Mouse (Mus musculus): ENCODE results near the gene Rasa3. TPM values are rescaled to one million over a fixed set of nuclear protein-coding genes. Genes with fewer than 3 reads are reported as not detected.
A peak's percentile ranks its signal among the peaks of the same experiment; 100 is the strongest.

Gene Rasa3
- polyA plus RNA-seq, 1 experiment from 2014 or later: 23.0 TPM

GRCm38 (mm10) chr8:13540122-13540521 lies 137.3 kb downstream of the Rasa3 start:
- Histone ChIP-seq H3K4me2 (replicated peaks; ENCODE audit: low read depth, low read length) (no peak overlapping the region), H3K4me3 (ENCODE audit: low read depth, low read length) (no peak overlapping the region), H3K9me3 (ENCODE audit: control insufficient read depth, low read depth, low read length) (no peaks in the 10 kb centered on the region), H3K27me3 (ENCODE audit: control insufficient read depth, insufficient read depth, low read length) (no peaks in the 10 kb centered on the region), H3K27ac (ENCODE audit: low read length) (no peak overlapping the region), H3K9ac (replicated peaks; ENCODE audit: low read depth, low read length) (no peak overlapping the region), H3K36me3 (ENCODE audit: control insufficient read depth, insufficient read depth, low read length) (no peaks in the 10 kb centered on the region), H3K4me1 (ENCODE audit: control insufficient read depth, insufficient read depth, low read length) (no peaks in the 10 kb centered on the region)
- no peak for ATAC-seq (ENCODE audit: insufficient number of reproducible peaks, insufficient read depth, low FRiP score, low read depth)
- 84% methylated on average over 5 of the region's 5 CpGs for WGBS

- H3K9ac ChIP-seq (replicated peaks; ENCODE audit: low read depth, low read length): no peak overlapping the region
- H3K4me2 ChIP-seq (replicated peaks; ENCODE audit: low read depth, low read length): no peak overlapping the region
- H3K27ac ChIP-seq (ENCODE audit: low read length): no peak overlapping the region
- H3K9me3 ChIP-seq (ENCODE audit: control insufficient read depth, low read depth, low read length): no peaks in the 10 kb centered on the region
- 59% methylated on average over 6 of the region's 6 CpGs for WGBS
- H3K36me3 ChIP-seq (ENCODE audit: control insufficient read depth, insufficient read depth, low read length): no peaks in the 10 kb centered on the region
- H3K4me1 ChIP-seq (ENCODE audit: control insufficient read depth, insufficient read depth, low read length): no peaks in the 10 kb centered on the region
- no peak overlapping the region for H3K4me3 ChIP-seq (ENCODE audit: low read depth, low read length)
- H3K27me3 ChIP-seq (ENCODE audit: control insufficient read depth, insufficient read depth, low read length): no peaks in the 10 kb centered on the region
- peak; percentile 33; the same call in 1 of the 2 replicates for ATAC-seq (ENCODE audit: insufficient number of reproducible peaks, insufficient read depth, low FRiP score, low read depth)
Observed at GRCm38 (mm10) chr8:13538821-13539220, 138.6 kb downstream of the Rasa3 start.

GRCm38 (mm10) chr8:13537102-13537501 lies 140.3 kb downstream of the Rasa3 start:
- no peak overlapping the region for H3K4me3 ChIP-seq (ENCODE audit: low read depth, low read length)
- WGBS: 36% methylated on average over 2 of the region's 2 CpGs
- H3K36me3 ChIP-seq (ENCODE audit: control insufficient read depth, insufficient read depth, low read length): no peaks in the 10 kb centered on the region
- H3K4me1 ChIP-seq (ENCODE audit: control insufficient read depth, insufficient read depth, low read length): peaks cover 3% of the 10 kb centered on the region; the same call in 1 of the 2 replicates
- no peaks in the 10 kb centered on the region for H3K27me3 ChIP-seq (ENCODE audit: control insufficient read depth, insufficient read depth, low read length)
- no peak overlapping the region for H3K27ac ChIP-seq (ENCODE audit: low read length)
- H3K9me3 ChIP-seq (ENCODE audit: control insufficient read depth, low read depth, low read length): no peaks in the 10 kb centered on the region
- ATAC-seq (ENCODE audit: insufficient number of reproducible peaks, insufficient read depth, low FRiP score, low read depth): no peak
- H3K9ac ChIP-seq (replicated peaks; ENCODE audit: low read depth, low read length): no peak overlapping the region
- no peak overlapping the region for H3K4me2 ChIP-seq (replicated peaks; ENCODE audit: low read depth, low read length)

GRCm38 (mm10) chr8:13533123-13533522 lies 144.3 kb downstream of the Rasa3 start:
- Histone ChIP-seq H3K4me1 (ENCODE audit: control insufficient read depth, insufficient read depth, low read length) (peaks cover 32% of the 10 kb centered on the region), H3K4me3 (ENCODE audit: low read depth, low read length) (no peak overlapping the region), H3K9me3 (ENCODE audit: control insufficient read depth, low read depth, low read length) (no peaks in the 10 kb centered on the region), H3K36me3 (ENCODE audit: control insufficient read depth, insufficient read depth, low read length) (no peaks in the 10 kb centered on the region), H3K4me2 (replicated peaks; ENCODE audit: low read depth, low read length) (no peak overlapping the region), H3K27ac (ENCODE audit: low read length) (no peak overlapping the region), H3K27me3 (ENCODE audit: control insufficient read depth, insufficient read depth, low read length) (no peaks in the 10 kb centered on the region), H3K9ac (replicated peaks; ENCODE audit: low read depth, low read length) (no peak overlapping the region)
- WGBS: 74% methylated on average over 8 of the region's 8 CpGs
- ATAC-seq (ENCODE audit: insufficient number of reproducible peaks, insufficient read depth, low FRiP score, low read depth): no peak

GRCm38 (mm10) chr8:13531602-13532171 lies 145.7 kb downstream of the Rasa3 start:
- H3K4me3 ChIP-seq (ENCODE audit: low read depth, low read length): no peak overlapping the region
- ATAC-seq (ENCODE audit: insufficient number of reproducible peaks, insufficient read depth, low FRiP score, low read depth): peak; percentile 26; the same call in 1 of the 2 replicates
- H3K36me3 ChIP-seq (ENCODE audit: control insufficient read depth, insufficient read depth, low read length): no peaks in the 10 kb centered on the region
- peaks cover 32% of the 10 kb centered on the region for H3K4me1 ChIP-seq (ENCODE audit: control insufficient read depth, insufficient read depth, low read length)
- no peak overlapping the region for H3K9ac ChIP-seq (replicated peaks; ENCODE audit: low read depth, low read length)
- H3K27me3 ChIP-seq (ENCODE audit: control insufficient read depth, insufficient read depth, low read length): no peaks in the 10 kb centered on the region
- H3K27ac ChIP-seq (ENCODE audit: low read length): peak overlapping the region; percentile 81; the same call in 1 of the 2 replicates
- WGBS: 43% methylated on average over 9 of the region's 9 CpGs
- no peak overlapping the region for H3K4me2 ChIP-seq (replicated peaks; ENCODE audit: low read depth, low read length)
- no peaks in the 10 kb centered on the region; the same call in 1 of the 2 replicates for H3K9me3 ChIP-seq (ENCODE audit: control insufficient read depth, low read depth, low read length)

GRCm38 (mm10) chr8:13530941-13531340 lies 146.5 kb downstream of the Rasa3 start:
- H3K36me3 ChIP-seq (ENCODE audit: control insufficient read depth, insufficient read depth, low read length): no peaks in the 10 kb centered on the region
- H3K4me3 ChIP-seq (ENCODE audit: low read depth, low read length): no peak overlapping the region
- peaks cover 32% of the 10 kb centered on the region for H3K4me1 ChIP-seq (ENCODE audit: control insufficient read depth, insufficient read depth, low read length)
- peak overlapping the region; percentile 81; the same call in 1 of the 2 replicates for H3K27ac ChIP-seq (ENCODE audit: low read length)
- H3K4me2 ChIP-seq (replicated peaks; ENCODE audit: low read depth, low read length): no peak overlapping the region
- no peak overlapping the region for H3K9ac ChIP-seq (replicated peaks; ENCODE audit: low read depth, low read length)
- no peaks in the 10 kb centered on the region for H3K27me3 ChIP-seq (ENCODE audit: control insufficient read depth, insufficient read depth, low read length)
- peak; percentile 63 for ATAC-seq (ENCODE audit: insufficient number of reproducible peaks, insufficient read depth, low FRiP score, low read depth)
- H3K9me3 ChIP-seq (ENCODE audit: control insufficient read depth, low read depth, low read length): no peaks in the 10 kb centered on the region; the same call in 1 of the 2 replicates
- 28% methylated on average over 5 of the region's 5 CpGs for WGBS

- Histone ChIP-seq H3K36me3 (ENCODE audit: control insufficient read depth, insufficient read depth, low read length) (no peaks in the 10 kb centered on the region), H3K4me3 (ENCODE audit: low read depth, low read length) (no peak overlapping the region), H3K4me2 (replicated peaks; ENCODE audit: low read depth, low read length) (no peak overlapping the region), H3K9ac (replicated peaks; ENCODE audit: low read depth, low read length) (no peak overlapping the region), H3K27me3 (ENCODE audit: control insufficient read depth, insufficient read depth, low read length) (no peaks in the 10 kb centered on the region), H3K27ac (ENCODE audit: low read length) (peak overlapping the region; percentile 81), H3K9me3 (ENCODE audit: control insufficient read depth, low read depth, low read length) (no peaks in the 10 kb centered on the region; the same call in 1 of the 2 replicates), H3K4me1 (ENCODE audit: control insufficient read depth, insufficient read depth, low read length) (peaks cover 32% of the 10 kb centered on the region)
- 79% methylated on average over 3 of the region's 3 CpGs for WGBS
- ATAC-seq (ENCODE audit: insufficient number of reproducible peaks, insufficient read depth, low FRiP score, low read depth): no peak
Observed at GRCm38 (mm10) chr8:13530401-13530800, 147.0 kb downstream of the Rasa3 start.

- Histone ChIP-seq H3K27ac (ENCODE audit: low read length) (peak overlapping the region; percentile 81), H3K9me3 (ENCODE audit: control insufficient read depth, low read depth, low read length) (no peaks in the 10 kb centered on the region; the same call in 1 of the 2 replicates), H3K4me3 (ENCODE audit: low read depth, low read length) (no peak overlapping the region), H3K27me3 (ENCODE audit: control insufficient read depth, insufficient read depth, low read length) (no peaks in the 10 kb centered on the region), H3K4me2 (replicated peaks; ENCODE audit: low read depth, low read length) (no peak overlapping the region), H3K4me1 (ENCODE audit: control insufficient read depth, insufficient read depth, low read length) (peaks cover 32% of the 10 kb centered on the region), H3K9ac (replicated peaks; ENCODE audit: low read depth, low read length) (no peak overlapping the region), H3K36me3 (ENCODE audit: control insufficient read depth, insufficient read depth, low read length) (no peaks in the 10 kb centered on the region)
- 43% methylated on average over 7 of the region's 7 CpGs for WGBS
- ATAC-seq (ENCODE audit: insufficient number of reproducible peaks, insufficient read depth, low FRiP score, low read depth): peak; percentile 53; the same call in 1 of the 2 replicates
Observed at GRCm38 (mm10) chr8:13529891-13530316, 147.5 kb downstream of the Rasa3 start.
